Mouse (Mus musculus): Measurements from ENCODE around the gene Tent2. TPM values are rescaled to one million over a fixed set of nuclear protein-coding genes. Genes with fewer than 3 reads are reported as not detected.

Tent2 gene
- polyA plus RNA-seq, 1 experiment from 2014 or later, result 74.1 TPM

DNA sequence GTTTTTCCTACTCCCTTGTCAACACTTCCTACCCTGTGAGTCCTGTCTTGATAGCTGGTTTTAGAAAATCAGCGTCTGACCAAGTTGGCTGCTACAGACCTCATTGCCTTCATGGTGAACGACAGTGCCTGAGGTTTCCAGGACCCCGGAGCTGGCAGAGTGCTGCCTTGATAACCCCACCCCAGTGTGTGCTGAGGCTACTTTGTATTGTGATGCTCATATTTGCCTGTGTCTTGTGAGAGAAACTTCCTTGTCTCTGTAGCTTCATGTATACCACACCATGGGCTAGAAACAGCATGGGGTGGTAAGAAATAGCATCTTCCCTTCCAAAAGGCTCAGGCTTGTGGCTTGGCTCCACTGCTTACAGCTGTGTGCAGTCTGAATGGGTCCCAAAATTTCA lies 61.5 kb downstream of the Tent2 start:
- H3K4me1 ChIP-seq (ENCODE audit: control insufficient read depth, insufficient read depth, low read length), result peaks cover 4% of the 10 kb centered on the region; the same call in 1 of the 2 replicates
- H3K4me2 ChIP-seq, result no peak overlapping the region
- H3K9me3 ChIP-seq (ENCODE audit: control insufficient read depth, low read length), result no peaks in the 10 kb centered on the region
- no peaks in the 10 kb centered on the region for H3K36me3 ChIP-seq (ENCODE audit: control insufficient read depth, insufficient read depth, low read length)
- ATAC-seq (ENCODE audit: low FRiP score), result no peak
- WGBS, result 91% methylated on average over 3 of the region's 3 CpGs
- no peak overlapping the region for H3K4me3 ChIP-seq (ENCODE audit: low read depth, low read length)
- no peak overlapping the region for H3K27ac ChIP-seq (ENCODE audit: low read depth, low read length)
- DNase-seq (ENCODE audit: low spot score, missing footprints), result peak; percentile 61
- no peak overlapping the region for H3K9ac ChIP-seq (ENCODE audit: low read length)
- no peaks in the 10 kb centered on the region for H3K27me3 ChIP-seq (ENCODE audit: control insufficient read depth, insufficient read depth, low read length)

DNA sequence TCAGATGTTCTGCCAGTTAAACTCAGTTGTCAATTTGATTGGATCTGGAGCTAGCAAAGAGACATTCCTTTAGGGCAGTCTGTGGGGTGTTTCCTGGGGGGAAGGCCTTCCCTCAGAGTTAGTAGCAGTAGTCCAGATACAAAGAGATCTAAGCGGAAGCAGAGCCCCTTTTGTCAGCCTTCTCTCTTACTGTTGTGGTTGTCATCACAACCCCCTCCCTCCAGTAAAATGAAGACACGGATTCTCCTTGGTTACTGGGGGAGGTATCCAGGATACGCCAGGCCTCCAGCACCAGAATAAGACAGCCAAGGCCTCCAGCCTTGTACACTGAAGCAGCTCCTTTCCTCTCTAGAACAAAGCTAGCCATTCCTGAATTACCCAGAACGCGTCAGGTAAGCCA lies 63.2 kb downstream of the Tent2 start:
- WGBS, result 45% methylated on average over 5 of the region's 5 CpGs
- Histone ChIP-seq H3K9me3 (ENCODE audit: control insufficient read depth, low read length) (no peaks in the 10 kb centered on the region), H3K9ac (ENCODE audit: low read length) (no peak overlapping the region), H3K4me2 (no peak overlapping the region), H3K4me1 (ENCODE audit: control insufficient read depth, insufficient read depth, low read length) (peaks cover 4% of the 10 kb centered on the region; the same call in 1 of the 2 replicates), H3K4me3 (ENCODE audit: low read depth, low read length) (no peak overlapping the region), H3K27ac (ENCODE audit: low read depth, low read length) (no peak overlapping the region), H3K36me3 (ENCODE audit: control insufficient read depth, insufficient read depth, low read length) (no peaks in the 10 kb centered on the region), H3K27me3 (ENCODE audit: control insufficient read depth, insufficient read depth, low read length) (no peaks in the 10 kb centered on the region)
- peak; percentile 81 for DNase-seq (ENCODE audit: low spot score, missing footprints)
- peak; percentile 54; the same call in 1 of the 2 replicates for ATAC-seq (ENCODE audit: low FRiP score)

DNA sequence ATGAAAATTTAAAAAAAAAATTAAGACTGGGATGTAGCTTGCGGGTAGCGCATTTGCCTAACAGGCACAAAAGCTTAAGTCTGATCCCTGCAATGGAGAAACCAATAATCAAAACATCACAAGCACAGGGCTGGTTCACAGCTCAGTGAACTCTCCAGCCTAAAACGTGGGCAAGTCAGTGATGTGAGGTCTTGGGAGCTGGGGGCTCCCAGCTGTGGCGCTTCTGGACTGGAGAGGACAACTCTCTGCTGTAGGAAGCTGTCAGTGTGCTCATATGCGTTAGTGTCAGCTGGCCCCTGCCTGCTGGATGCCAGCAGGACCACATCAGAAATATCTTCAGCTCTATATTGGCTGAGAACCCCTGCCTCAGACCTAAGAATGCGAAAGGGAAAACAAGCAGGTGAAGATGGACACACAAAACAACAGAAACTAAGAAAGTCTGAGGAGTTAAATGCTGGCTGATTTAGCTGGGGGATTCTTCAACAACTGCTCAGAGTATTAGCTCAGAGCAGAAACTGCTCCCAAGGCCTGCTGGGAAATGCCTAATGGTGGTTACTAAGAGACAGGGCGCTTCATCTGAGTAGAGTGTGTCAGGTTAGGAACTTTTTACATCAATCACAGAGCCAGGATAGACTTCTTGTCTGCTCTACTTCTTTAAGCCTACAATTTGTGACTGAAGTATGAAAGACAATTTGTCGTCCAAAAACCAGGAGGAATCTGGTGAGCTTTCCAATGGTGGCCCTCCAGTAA lies 63.9 kb downstream of the Tent2 start:
- ATAC-seq (ENCODE audit: low FRiP score), result no peak
- H3K27me3 ChIP-seq (ENCODE audit: control insufficient read depth, insufficient read depth, low read length), result no peaks in the 10 kb centered on the region

DNA sequence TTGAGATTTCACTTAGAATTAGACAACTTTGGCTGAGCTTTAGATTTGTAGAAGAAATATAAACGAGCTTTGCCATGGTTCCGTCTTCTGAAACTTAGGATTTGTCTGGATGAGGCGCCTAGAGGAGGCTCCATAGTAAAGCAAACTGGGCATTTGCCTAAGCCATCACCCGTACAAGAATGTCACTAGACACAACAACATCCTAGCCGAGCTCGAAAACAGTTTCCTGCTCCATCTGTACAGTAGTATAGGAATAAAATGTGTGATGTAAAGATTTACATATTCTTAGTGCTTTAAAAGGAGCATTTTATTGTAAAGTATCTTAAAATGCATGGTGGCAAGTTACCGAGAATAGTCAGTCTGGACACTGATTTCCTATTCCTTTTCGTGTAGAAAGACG lies 69.9 kb downstream of the Tent2 start:
- DNase-seq (ENCODE audit: low spot score, missing footprints), result peak; percentile 59
- no peaks in the 10 kb centered on the region for H3K4me1 ChIP-seq (ENCODE audit: control insufficient read depth, insufficient read depth, low read length)
- ATAC-seq (ENCODE audit: low FRiP score), result no peak
- no peaks in the 10 kb centered on the region for H3K36me3 ChIP-seq (ENCODE audit: control insufficient read depth, insufficient read depth, low read length)
- H3K9me3 ChIP-seq (ENCODE audit: control insufficient read depth, low read length), result no peaks in the 10 kb centered on the region
- no peak overlapping the region for H3K4me2 ChIP-seq
- 91% methylated on average over 9 of the region's 9 CpGs for WGBS
- no peaks in the 10 kb centered on the region for H3K27me3 ChIP-seq (ENCODE audit: control insufficient read depth, insufficient read depth, low read length)
- no peak overlapping the region for H3K4me3 ChIP-seq (ENCODE audit: low read depth, low read length)
- no peak overlapping the region for H3K27ac ChIP-seq (ENCODE audit: low read depth, low read length)
- H3K9ac ChIP-seq (ENCODE audit: low read length), result no peak overlapping the region

More for the DNA sequence above, 63.9 kb downstream of the Tent2 start:
- H3K4me3 ChIP-seq (ENCODE audit: low read depth, low read length), result no peak overlapping the region
- peak; percentile 81 for DNase-seq (ENCODE audit: low spot score, missing footprints)
- H3K4me2 ChIP-seq, result no peak overlapping the region
- peaks cover 4% of the 10 kb centered on the region; the same call in 1 of the 2 replicates for H3K4me1 ChIP-seq (ENCODE audit: control insufficient read depth, insufficient read depth, low read length)
- H3K27ac ChIP-seq (ENCODE audit: low read depth, low read length), result no peak overlapping the region
- H3K9ac ChIP-seq (ENCODE audit: low read length), result no peak overlapping the region
- no peaks in the 10 kb centered on the region for H3K36me3 ChIP-seq (ENCODE audit: control insufficient read depth, insufficient read depth, low read length)
- no peaks in the 10 kb centered on the region for H3K9me3 ChIP-seq (ENCODE audit: control insufficient read depth, low read length)
- 71% methylated on average over 8 of the region's 8 CpGs for WGBS

DNA sequence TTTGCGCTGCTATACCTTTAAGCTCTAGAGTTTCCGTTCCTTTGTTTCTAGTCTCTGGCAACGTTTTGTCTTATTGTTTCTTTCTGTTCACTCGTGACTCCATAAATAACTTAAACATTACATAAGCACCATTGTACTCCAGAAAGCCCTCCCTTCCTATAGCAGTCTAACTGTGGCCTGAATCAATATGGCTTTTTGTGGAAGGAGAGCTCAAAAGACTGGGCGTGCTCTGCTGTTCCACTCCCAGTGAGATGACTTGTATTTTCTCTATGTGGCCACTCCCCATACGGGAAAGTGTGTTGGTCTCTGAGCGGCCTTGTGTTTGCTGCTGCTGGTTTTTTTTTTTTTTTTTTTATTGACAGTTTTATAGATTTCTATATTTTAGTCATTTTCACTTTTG lies 74.9 kb downstream of the Tent2 start:
- DNase-seq (ENCODE audit: low spot score, missing footprints) (peak; percentile 26), ATAC-seq (ENCODE audit: low FRiP score) (no peak)
- H3K4me2 ChIP-seq, result no peak overlapping the region
- H3K9ac ChIP-seq (ENCODE audit: low read length), result no peak overlapping the region
- H3K4me1 ChIP-seq (ENCODE audit: control insufficient read depth, insufficient read depth, low read length), result no peaks in the 10 kb centered on the region
- WGBS, result 82% methylated on average over 7 of the region's 7 CpGs
- H3K36me3 ChIP-seq (ENCODE audit: control insufficient read depth, insufficient read depth, low read length), result no peaks in the 10 kb centered on the region
- no peak overlapping the region for H3K27ac ChIP-seq (ENCODE audit: low read depth, low read length)
- no peaks in the 10 kb centered on the region for H3K9me3 ChIP-seq (ENCODE audit: control insufficient read depth, low read length)
- H3K4me3 ChIP-seq (ENCODE audit: low read depth, low read length), result no peak overlapping the region
- H3K27me3 ChIP-seq (ENCODE audit: control insufficient read depth, insufficient read depth, low read length), result no peaks in the 10 kb centered on the region

DNA sequence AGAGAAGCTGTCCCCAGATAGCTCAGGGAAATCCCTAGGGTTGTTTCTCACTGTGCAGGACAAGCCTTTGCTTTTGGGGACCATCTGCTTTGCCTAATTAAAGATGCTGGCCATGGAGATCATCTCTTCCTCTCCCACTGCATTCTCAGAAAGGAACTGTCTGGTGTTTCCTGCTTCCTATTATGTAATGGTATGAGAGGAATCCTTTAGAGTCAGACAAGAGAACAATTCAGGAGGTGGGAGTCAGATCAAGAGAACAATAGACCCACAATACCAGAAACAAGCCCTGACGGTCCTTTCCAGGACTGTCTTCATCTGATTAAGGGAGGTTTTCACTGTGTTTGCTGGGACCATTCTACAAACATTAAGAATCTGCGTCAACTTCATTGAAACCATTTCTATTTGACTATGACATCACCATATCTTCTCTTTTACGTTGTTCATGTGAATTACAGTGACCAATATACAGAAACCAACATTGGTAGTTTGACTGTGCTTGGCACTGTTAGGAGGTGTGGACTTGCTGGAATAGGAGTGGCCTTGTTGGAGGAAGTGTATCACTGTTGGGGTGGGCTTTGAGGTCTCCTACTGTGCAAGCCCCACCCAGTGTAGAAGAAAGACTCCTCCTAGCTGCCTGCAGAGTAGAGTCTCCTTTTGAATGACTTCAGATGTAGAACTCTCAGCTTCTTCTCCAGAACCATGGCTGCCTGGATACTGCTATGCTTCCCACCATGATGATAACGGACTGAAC lies 89.7 kb downstream of the Tent2 start:
- ATAC-seq (ENCODE audit: low FRiP score) (no peak), DNase-seq (ENCODE audit: low spot score, missing footprints) (peak; percentile 10)
- Histone ChIP-seq H3K4me3 (ENCODE audit: low read depth, low read length) (no peak overlapping the region), H3K27me3 (ENCODE audit: control insufficient read depth, insufficient read depth, low read length) (no peaks in the 10 kb centered on the region), H3K4me2 (no peak overlapping the region), H3K9me3 (ENCODE audit: control insufficient read depth, low read length) (no peaks in the 10 kb centered on the region), H3K9ac (ENCODE audit: low read length) (no peak overlapping the region), H3K36me3 (ENCODE audit: control insufficient read depth, insufficient read depth, low read length) (no peaks in the 10 kb centered on the region), H3K4me1 (ENCODE audit: control insufficient read depth, insufficient read depth, low read length) (no peaks in the 10 kb centered on the region), H3K27ac (ENCODE audit: low read depth, low read length) (no peak overlapping the region)
- WGBS, result 62% methylated on average over 4 of the region's 4 CpGs

DNA sequence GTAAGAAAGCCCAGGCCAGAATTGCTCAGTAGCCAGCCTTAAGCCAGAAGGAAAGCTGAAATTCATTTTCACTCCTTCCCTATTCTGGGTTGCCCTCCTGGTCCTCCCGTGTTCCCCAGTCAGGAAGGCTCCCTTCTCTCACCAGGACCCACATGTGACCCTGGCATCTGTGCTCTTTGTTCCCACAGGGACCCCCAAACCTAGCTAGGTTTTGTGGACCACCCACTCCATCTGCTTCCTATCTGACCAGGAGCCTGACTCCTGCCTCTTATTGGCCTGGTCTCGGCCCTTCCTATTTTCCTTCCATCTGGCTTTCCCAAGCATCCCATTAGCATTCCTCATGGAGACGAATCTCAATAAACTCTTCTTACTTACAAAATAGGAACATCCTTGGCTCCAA lies 93.6 kb downstream of the Tent2 start:
- H3K27ac ChIP-seq (ENCODE audit: low read depth, low read length), result no peak overlapping the region
- H3K36me3 ChIP-seq (ENCODE audit: control insufficient read depth, insufficient read depth, low read length), result no peaks in the 10 kb centered on the region
- no peaks in the 10 kb centered on the region for H3K4me1 ChIP-seq (ENCODE audit: control insufficient read depth, insufficient read depth, low read length)
- H3K27me3 ChIP-seq (ENCODE audit: control insufficient read depth, insufficient read depth, low read length), result no peaks in the 10 kb centered on the region
- no peak overlapping the region for H3K9ac ChIP-seq (ENCODE audit: low read length)
- 82% methylated on average over 3 of the region's 3 CpGs for WGBS
- ATAC-seq (ENCODE audit: low FRiP score) (no peak), DNase-seq (ENCODE audit: low spot score, missing footprints) (peak; percentile 69)
- no peaks in the 10 kb centered on the region for H3K9me3 ChIP-seq (ENCODE audit: control insufficient read depth, low read length)
- no peak overlapping the region for H3K4me2 ChIP-seq
- no peak overlapping the region for H3K4me3 ChIP-seq (ENCODE audit: low read depth, low read length)

DNA sequence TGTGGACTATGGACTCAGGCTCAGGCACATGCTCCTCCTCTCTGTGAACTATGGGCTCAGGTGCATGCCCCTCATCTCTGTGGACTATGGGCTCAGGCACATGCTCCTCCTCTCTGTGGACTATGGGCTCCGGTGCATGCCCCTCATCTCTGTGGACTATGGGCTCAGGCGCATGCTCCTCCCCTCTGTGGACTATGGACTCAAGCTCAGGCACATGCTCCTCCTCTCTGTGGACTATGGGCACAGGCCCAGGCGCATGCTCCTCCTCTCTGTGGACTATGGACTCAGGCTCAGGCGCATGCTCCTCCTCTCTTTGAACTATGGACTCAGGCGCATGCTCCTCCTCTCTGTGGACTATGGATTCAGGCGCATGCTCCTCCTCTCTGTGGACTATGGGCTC lies 95.5 kb downstream of the Tent2 start:
- DNase-seq (ENCODE audit: low spot score, missing footprints) (peak; percentile 14), ATAC-seq (ENCODE audit: low FRiP score) (no peak)
- H3K9me3 ChIP-seq (ENCODE audit: control insufficient read depth, low read length), result no peaks in the 10 kb centered on the region
- H3K9ac ChIP-seq (ENCODE audit: low read length), result no peak overlapping the region
- H3K36me3 ChIP-seq (ENCODE audit: control insufficient read depth, insufficient read depth, low read length), result no peaks in the 10 kb centered on the region
- 93% methylated on average over 6 of the region's 6 CpGs for WGBS
- no peak overlapping the region for H3K4me3 ChIP-seq (ENCODE audit: low read depth, low read length)
- H3K27me3 ChIP-seq (ENCODE audit: control insufficient read depth, insufficient read depth, low read length), result no peaks in the 10 kb centered on the region
- H3K27ac ChIP-seq (ENCODE audit: low read depth, low read length), result no peak overlapping the region
- H3K4me1 ChIP-seq (ENCODE audit: control insufficient read depth, insufficient read depth, low read length), result no peaks in the 10 kb centered on the region
- no peak overlapping the region for H3K4me2 ChIP-seq

Measured in midbrain, embryonic 11.5 days (tissue).